In the genomic region with DNA sequence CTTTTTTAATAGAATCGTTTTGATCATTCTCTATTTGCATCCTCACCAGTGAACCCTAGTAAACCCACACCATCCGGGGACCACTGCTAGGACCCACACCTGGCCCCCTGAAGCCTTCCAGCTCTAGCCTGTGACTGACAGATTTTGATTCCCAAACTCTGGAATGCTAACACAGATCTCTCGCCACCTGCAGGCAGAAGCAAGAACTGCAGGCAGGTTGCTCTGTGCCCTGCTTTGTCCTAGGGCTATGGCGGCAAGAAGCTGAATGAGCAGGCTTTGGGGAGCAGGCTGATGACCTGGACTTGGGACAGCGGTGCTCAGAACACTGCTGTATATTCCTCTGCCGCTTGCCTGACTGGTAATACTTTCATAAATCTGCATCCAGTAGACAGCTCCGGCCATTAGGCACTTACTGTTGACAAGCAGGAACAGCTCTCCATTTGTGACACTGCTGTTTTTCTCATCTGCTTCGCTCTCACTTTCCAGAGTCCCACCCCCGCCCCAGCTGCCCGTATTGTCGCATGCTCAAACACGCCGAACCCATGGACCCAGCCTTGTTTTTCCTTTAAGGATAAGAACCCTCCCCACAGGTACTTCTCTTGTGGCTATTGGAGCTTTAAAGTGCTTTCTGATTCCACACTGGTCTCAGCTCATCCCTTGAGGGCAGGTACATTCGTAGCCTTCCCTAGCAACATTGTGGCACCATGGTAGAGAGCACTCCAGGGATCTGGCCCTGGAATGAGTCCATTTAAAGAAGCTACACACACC, we compare ENCODE assay signal across 8 mouse cellular contexts.
DNase-seq lines count a peak whose midpoint lies in the region; ATAC-seq lines count a peak whose summit lies in the region.

No protein-coding gene starts in this region.

- DNase-seq in R1 (ENCODE audit: low read depth, low spot score), result peak; percentile 94
- DNase-seq in cerebellum, postnatal 10 days, result peak; percentile 95 to 98
- peak; percentile 91 to 94 for DNase-seq in frontal cortex, postnatal 36 days (ENCODE audit: low spot score in 2 of 2)
- DNase-seq in left cerebral cortex, adult 8-10 months (ENCODE audit: low spot score in 2 of 2), result peak; percentile 72 to 94
- peak; percentile 92 for DNase-seq in midbrain, embryonic 10.5 days (ENCODE audit: low spot score)
- DNase-seq in spleen, adult 12 weeks (ENCODE audit: low spot score), result peak; percentile 41

- H3K27ac ChIP-seq in hindbrain, embryonic 15.5 days (replicated peaks), result peak overlapping the region; percentile 89
- H3K27ac ChIP-seq in midbrain, embryonic 10.5 days (replicated peaks), result peak overlapping the region; percentile 86

- peak overlapping the region; percentile 41; the same call in 1 of the 2 replicates for H3K9ac ChIP-seq in hindbrain, embryonic 15.5 days

- 12% methylated on average over 14 of the region's 14 CpGs for WGBS in hindbrain, embryonic 15.5 days
- WGBS in midbrain, embryonic 10.5 days, result 20% methylated on average over 14 of the region's 14 CpGs

- H3K4me1 ChIP-seq in hindbrain, embryonic 15.5 days (replicated peaks), result peaks cover 66% of the 10 kb centered on the region
- H3K4me1 ChIP-seq in midbrain, embryonic 10.5 days, result peaks cover 75% of the 10 kb centered on the region

- H3K4me3 ChIP-seq in hindbrain, embryonic 15.5 days, result no peak overlapping the region
- no peak overlapping the region for H3K4me3 ChIP-seq in midbrain, embryonic 10.5 days

- H3K36me3 ChIP-seq in hindbrain, embryonic 15.5 days, result no peaks in the 10 kb centered on the region
- H3K36me3 ChIP-seq in midbrain, embryonic 10.5 days, result no peaks in the 10 kb centered on the region

- peak overlapping the region; percentile 33 for H3K4me2 ChIP-seq in hindbrain, embryonic 15.5 days

- H3K27me3 ChIP-seq in hindbrain, embryonic 15.5 days, result no peaks in the 10 kb centered on the region
- H3K27me3 ChIP-seq in midbrain, embryonic 10.5 days (ENCODE audit: low read depth, poor library complexity, severe bottlenecking), result peaks cover 16% of the 10 kb centered on the region

- ATAC-seq in hindbrain, embryonic 15.5 days (ENCODE audit: low FRiP score, low read depth), result no peak
- ATAC-seq in erythroid progenitor cell, adult 5-6 weeks (replicated peaks; ENCODE audit: low FRiP score, poor library complexity, severe bottlenecking), result no peak

- H3K9me3 ChIP-seq in hindbrain, embryonic 15.5 days, result no peaks in the 10 kb centered on the region
- H3K9me3 ChIP-seq in midbrain, embryonic 10.5 days (replicated peaks), result no peaks in the 10 kb centered on the region

Comparison
In these comparisons a context has a peak if more than half of its experiments do, and no peak if none do; other contexts are left out.
1. DNase-seq: peak in every context shown above with its lines; median percentile 96 in cerebellum, postnatal 10 days; 94 in R1; 92 in frontal cortex, postnatal 36 days; 92 in midbrain, embryonic 10.5 days; 83 in left cerebral cortex, adult 8-10 months; 41 in spleen, adult 12 weeks.